Mouse (Mus musculus): ENCODE measurements around the gene Rec8.

The Rec8 gene

GRCm38 (mm10) chr14:55641291-55641690 lies 23.5 kb downstream of the Rec8 start:
- no peak for DNase-seq (ENCODE audit: low read depth, low spot score)

GRCm38 (mm10) chr14:55642679-55643059 lies 24.8 kb downstream of the Rec8 start:
- DNase-seq (ENCODE audit: low read depth, low spot score) = no peak

- DNase-seq (ENCODE audit: low read depth, low spot score) = peak; percentile 73
Observed at GRCm38 (mm10) chr14:55643060-55643907, 25.4 kb downstream of the Rec8 start, which contains the start of gene Tm9sf1. Gene Tm9sf1, minus strand, starts transcription at chr14:55643806.

GRCm38 (mm10) chr14:55644261-55644888 lies 26.5 kb downstream of the Rec8 start:
- no peak for DNase-seq (ENCODE audit: low read depth, low spot score)

- DNase-seq (ENCODE audit: low read depth, low spot score) = no peak
Observed at GRCm38 (mm10) chr14:55649884-55650283, 32.0 kb downstream of the Rec8 start, which contains the start of gene Tssk4. Gene Tssk4, plus strand, starts transcription at chr14:55650184.

- DNase-seq (ENCODE audit: low read depth, low spot score) = no peak
Observed at GRCm38 (mm10) chr14:55651528-55651927, 33.7 kb downstream of the Rec8 start.

GRCm38 (mm10) chr14:55656935-55657334 lies 39.1 kb downstream of the Rec8 start:
- no peak for DNase-seq (ENCODE audit: low read depth, low spot score)

GRCm38 (mm10) chr14:55658011-55658410 lies 40.2 kb downstream of the Rec8 start:
- DNase-seq (ENCODE audit: low read depth, low spot score) = no peak

- peak; percentile 89 for DNase-seq (ENCODE audit: low read depth, low spot score)
Observed at GRCm38 (mm10) chr14:55659960-55660573, 42.2 kb downstream of the Rec8 start, which contains the start of gene Mdp1. Gene Mdp1, minus strand, starts transcription at chr14:55660508.

GRCm38 (mm10) chr14:55660636-55661035 lies 42.8 kb downstream of the Rec8 start:
- no peak for DNase-seq (ENCODE audit: low read depth, low spot score)

- no peak for DNase-seq (ENCODE audit: low read depth, low spot score)
Observed at GRCm38 (mm10) chr14:55671486-55671832, 53.6 kb downstream of the Rec8 start.

GRCm38 (mm10) chr14:55671833-55672740 lies 54.2 kb downstream of the Rec8 start, which contains the start of the genes Gmpr2 and Nedd8:
Gene Gmpr2, plus strand, starts transcription at chr14:55671941.
Gene Nedd8, minus strand, starts transcription at chr14:55672124.
- peak; percentile 99 for DNase-seq (ENCODE audit: low read depth, low spot score)

GRCm38 (mm10) chr14:55672741-55673060 lies 54.9 kb downstream of the Rec8 start:
- no peak for DNase-seq (ENCODE audit: low read depth, low spot score)
